Mouse (Mus musculus) forelimb bud, embryonic 11.5 days (tissue): ENCODE results near the gene Skint4.

ENCODE experiments used
- DNase-seq: peaks from one replicate; pipeline ENCODE4 v3.0.0-alpha.2; 2012; ENCODE audit warnings: low read depth, low spot score

The Skint4 gene

DNA sequence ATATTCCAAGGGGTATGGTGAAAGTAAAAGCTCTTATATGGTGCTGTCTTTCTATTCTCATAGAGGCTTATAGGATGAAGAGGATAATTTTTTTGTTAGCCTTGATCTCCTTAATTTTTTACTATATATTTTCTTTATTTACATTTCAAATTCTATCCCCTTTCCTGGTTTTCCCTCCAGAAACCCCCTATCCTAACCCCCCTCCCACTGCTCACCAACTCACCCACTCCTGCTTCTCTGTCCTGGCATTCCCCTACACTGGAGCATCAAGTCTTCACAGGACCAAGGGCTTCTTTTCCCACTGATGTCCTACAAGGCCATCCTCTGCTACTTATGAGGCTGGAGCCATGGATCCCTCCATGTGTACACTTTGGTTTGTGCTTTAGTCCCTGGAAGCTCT is at the start of gene Skint4:
TSS of gene Skint4 (plus strand) at position 301 of the 400 bp plus-strand sequence.
- no peak for DNase-seq
